Mouse (Mus musculus): Measurements from ENCODE around the gene Sik2. TPM values are rescaled to one million over a fixed set of nuclear protein-coding genes. Genes with fewer than 3 reads are reported as not detected.

The Sik2 gene
- polyA plus RNA-seq, 1 experiment from 2014 or later: 9.8 TPM

- H3K27ac ChIP-seq (replicated peaks): peak overlapping the region; percentile 6; the same call in 1 of the 2 replicates
- H3K36me3 ChIP-seq (replicated peaks): peaks cover 88% of the 10 kb centered on the region
- H3K9ac ChIP-seq: no peak overlapping the region
- ATAC-seq (ENCODE audit: insufficient read depth): no peak
- peaks cover under 1% of the 10 kb centered on the region; the same call in 1 of the 2 replicates for H3K4me1 ChIP-seq (replicated peaks)
- no peaks in the 10 kb centered on the region for H3K9me3 ChIP-seq (replicated peaks)
- no peak overlapping the region for H3K4me2 ChIP-seq
- no peak overlapping the region for H3K4me3 ChIP-seq (replicated peaks)
- WGBS (ENCODE audit: insufficient replicate concordance): 41% methylated on average over 1 of the region's 1 CpGs
- no peaks in the 10 kb centered on the region for H3K27me3 ChIP-seq
These were observed 123.3 kb downstream of the Sik2 start for GRCm38 (mm10) chr9:50885600-50885987.

DNA sequence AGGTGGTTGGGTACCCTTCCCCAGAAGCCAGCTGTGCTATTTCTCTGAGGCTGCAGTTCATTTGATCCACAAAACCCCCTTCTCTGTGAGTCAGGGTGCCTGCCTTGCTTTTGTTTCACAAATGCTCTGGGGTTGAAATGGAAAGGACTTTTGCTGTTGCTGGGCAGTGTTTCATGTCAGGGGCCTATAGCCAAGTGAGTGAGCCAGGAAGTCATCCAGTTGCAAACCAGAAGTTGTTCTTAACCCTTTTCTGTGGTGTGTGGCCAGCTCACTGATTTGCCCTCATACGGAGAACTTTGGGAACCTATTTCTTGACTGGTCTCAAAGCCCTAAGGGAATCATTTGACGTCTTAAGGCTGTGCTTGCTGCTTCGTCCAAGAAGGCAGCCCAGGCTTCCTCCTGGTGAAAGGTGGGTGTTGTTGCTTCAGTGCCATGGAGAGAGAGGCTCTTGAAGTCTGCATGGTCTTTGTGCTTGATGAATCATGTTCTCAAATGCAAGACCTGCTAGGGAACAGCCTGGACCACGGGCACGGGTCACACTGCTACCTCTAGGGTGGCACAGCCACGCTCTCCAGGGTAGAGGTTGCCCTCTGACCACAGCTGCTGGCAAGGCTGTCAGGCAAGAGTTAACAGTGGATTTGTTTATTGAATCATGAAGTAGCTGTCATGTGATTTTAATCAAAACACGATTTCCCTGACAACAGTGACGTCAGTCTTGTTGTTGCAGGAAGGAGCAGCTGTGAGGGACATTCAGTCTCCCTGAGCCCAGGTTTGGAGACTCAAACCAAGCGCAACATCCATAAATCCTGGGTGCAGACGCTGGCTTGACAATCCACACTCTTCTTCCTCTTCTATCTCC lies 123.9 kb downstream of the Sik2 start:
- WGBS (ENCODE audit: insufficient replicate concordance): 74% methylated on average over 10 of the region's 10 CpGs
- no peak for ATAC-seq (ENCODE audit: insufficient read depth)
- H3K4me1 ChIP-seq (replicated peaks): no peaks in the 10 kb centered on the region; the same call in 1 of the 2 replicates
- peak overlapping the region; percentile 6; the same call in 1 of the 2 replicates for H3K27ac ChIP-seq (replicated peaks)
- H3K4me2 ChIP-seq: no peak overlapping the region
- H3K36me3 ChIP-seq (replicated peaks): peaks cover 92% of the 10 kb centered on the region
- no peaks in the 10 kb centered on the region for H3K27me3 ChIP-seq
- no peak overlapping the region for H3K9ac ChIP-seq
- H3K9me3 ChIP-seq (replicated peaks): no peaks in the 10 kb centered on the region
- no peak overlapping the region for H3K4me3 ChIP-seq (replicated peaks)

- no peaks in the 10 kb centered on the region for H3K27me3 ChIP-seq
- H3K4me2 ChIP-seq: no peak overlapping the region
- no peak overlapping the region for H3K9ac ChIP-seq
- WGBS (ENCODE audit: insufficient replicate concordance): 81% methylated on average over 8 of the region's 8 CpGs
- H3K4me3 ChIP-seq (replicated peaks): no peak overlapping the region
- no peak overlapping the region for H3K27ac ChIP-seq (replicated peaks)
- H3K9me3 ChIP-seq (replicated peaks): no peaks in the 10 kb centered on the region
- peaks cover 96% of the 10 kb centered on the region for H3K36me3 ChIP-seq (replicated peaks)
- no peak for ATAC-seq (ENCODE audit: insufficient read depth)
- H3K4me1 ChIP-seq (replicated peaks): no peaks in the 10 kb centered on the region; the same call in 1 of the 2 replicates
These were observed 124.8 kb downstream of the Sik2 start for GRCm38 (mm10) chr9:50884093-50884492.

DNA sequence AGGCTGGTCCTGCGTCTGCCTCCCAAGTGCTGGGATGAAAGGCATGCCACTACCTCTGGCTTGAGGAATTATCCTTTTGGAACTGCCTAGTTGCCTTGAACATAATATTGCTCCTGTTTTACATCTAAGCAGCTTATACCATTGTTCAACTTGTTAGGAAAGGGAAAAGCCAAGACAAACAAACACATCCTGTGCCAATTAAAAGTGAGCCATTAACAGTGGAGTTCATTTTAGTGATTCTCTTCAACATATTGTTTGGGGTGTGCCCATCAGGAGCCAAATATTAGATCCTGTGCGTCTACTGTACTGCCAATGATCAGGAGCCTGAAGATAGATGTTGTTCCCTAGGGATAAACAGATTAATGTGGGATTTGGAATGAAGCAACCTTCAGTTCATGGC lies 126.7 kb downstream of the Sik2 start:
- H3K27ac ChIP-seq (replicated peaks): no peak overlapping the region
- no peak overlapping the region for H3K4me3 ChIP-seq (replicated peaks)
- no peaks in the 10 kb centered on the region for H3K4me1 ChIP-seq (replicated peaks)
- ATAC-seq (ENCODE audit: insufficient read depth): no peak
- no peak overlapping the region for H3K9ac ChIP-seq
- no peak overlapping the region for H3K4me2 ChIP-seq
- WGBS (ENCODE audit: insufficient replicate concordance): 90% methylated on average over 2 of the region's 2 CpGs
- peaks cover 97% of the 10 kb centered on the region for H3K36me3 ChIP-seq (replicated peaks)
- no peaks in the 10 kb centered on the region for H3K27me3 ChIP-seq
- H3K9me3 ChIP-seq (replicated peaks): no peaks in the 10 kb centered on the region

DNA sequence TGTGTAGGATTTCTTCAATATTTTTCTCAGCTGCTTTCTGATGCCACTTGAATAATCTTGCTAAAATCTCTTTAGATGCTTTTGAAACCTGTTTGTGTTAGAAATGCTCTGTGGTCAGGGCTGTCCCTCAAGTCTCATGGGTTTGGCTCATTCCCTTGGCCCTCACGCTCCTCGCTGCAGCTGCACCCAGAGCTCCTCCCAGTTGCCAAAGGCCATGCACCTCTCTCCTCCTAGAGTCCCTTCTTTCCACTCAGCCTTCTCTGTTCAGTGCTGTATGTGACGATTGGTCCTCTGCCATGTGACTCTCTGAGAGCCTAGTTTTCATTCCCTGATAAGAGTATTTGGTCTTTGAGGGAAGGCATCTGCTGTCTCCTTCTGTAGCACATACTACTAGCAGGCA lies 131.4 kb downstream of the Sik2 start:
- no peak overlapping the region for H3K27ac ChIP-seq (replicated peaks)
- H3K4me2 ChIP-seq: no peak overlapping the region

GRCm38 (mm10) chr9:50876287-50876686 lies 132.6 kb downstream of the Sik2 start:
- H3K4me1 ChIP-seq (replicated peaks): no peaks in the 10 kb centered on the region
- no peak overlapping the region for H3K4me2 ChIP-seq
- H3K9ac ChIP-seq: no peak overlapping the region
- 87% methylated on average over 3 of the region's 3 CpGs for WGBS (ENCODE audit: insufficient replicate concordance)
- peaks cover 93% of the 10 kb centered on the region for H3K36me3 ChIP-seq (replicated peaks)
- no peak overlapping the region for H3K27ac ChIP-seq (replicated peaks)
- no peak for ATAC-seq (ENCODE audit: insufficient read depth)
- no peak overlapping the region for H3K4me3 ChIP-seq (replicated peaks)
- no peaks in the 10 kb centered on the region for H3K27me3 ChIP-seq
- no peaks in the 10 kb centered on the region for H3K9me3 ChIP-seq (replicated peaks)

More for the DNA sequence above, 131.4 kb downstream of the Sik2 start:
- ATAC-seq (ENCODE audit: insufficient read depth): no peak
- Histone ChIP-seq H3K36me3 (replicated peaks) (peaks cover 100% of the 10 kb centered on the region), H3K4me3 (replicated peaks) (no peak overlapping the region), H3K27me3 (no peaks in the 10 kb centered on the region), H3K4me1 (replicated peaks) (no peaks in the 10 kb centered on the region), H3K9ac (no peak overlapping the region), H3K9me3 (replicated peaks) (no peaks in the 10 kb centered on the region)
- 73% methylated on average over 3 of the region's 3 CpGs for WGBS (ENCODE audit: insufficient replicate concordance)

GRCm38 (mm10) chr9:50875470-50875869 lies 133.4 kb downstream of the Sik2 start:
- peaks cover 93% of the 10 kb centered on the region for H3K36me3 ChIP-seq (replicated peaks)
- no peaks in the 10 kb centered on the region for H3K9me3 ChIP-seq (replicated peaks)
- H3K4me1 ChIP-seq (replicated peaks): no peaks in the 10 kb centered on the region
- H3K4me2 ChIP-seq: no peak overlapping the region
- no peak for ATAC-seq (ENCODE audit: insufficient read depth)
- WGBS (ENCODE audit: insufficient replicate concordance): 92% methylated on average over 4 of the region's 4 CpGs
- no peak overlapping the region for H3K9ac ChIP-seq
- H3K27me3 ChIP-seq: no peaks in the 10 kb centered on the region
- H3K4me3 ChIP-seq (replicated peaks): no peak overlapping the region
- H3K27ac ChIP-seq (replicated peaks): no peak overlapping the region

- no peak overlapping the region for H3K27ac ChIP-seq (replicated peaks)
- no peak overlapping the region for H3K4me3 ChIP-seq (replicated peaks)
- no peaks in the 10 kb centered on the region for H3K27me3 ChIP-seq
- WGBS (ENCODE audit: insufficient replicate concordance): 87% methylated on average over 6 of the region's 6 CpGs
- peaks cover 91% of the 10 kb centered on the region for H3K36me3 ChIP-seq (replicated peaks)
- H3K9me3 ChIP-seq (replicated peaks): no peaks in the 10 kb centered on the region
- no peak overlapping the region for H3K4me2 ChIP-seq
- no peak for ATAC-seq (ENCODE audit: insufficient read depth)
- H3K4me1 ChIP-seq (replicated peaks): no peaks in the 10 kb centered on the region
- H3K9ac ChIP-seq: no peak overlapping the region
These were observed 134.8 kb downstream of the Sik2 start for GRCm38 (mm10) chr9:50874031-50874430.

- Histone ChIP-seq H3K27me3 (no peaks in the 10 kb centered on the region), H3K4me3 (replicated peaks) (no peak overlapping the region), H3K36me3 (replicated peaks) (peaks cover 91% of the 10 kb centered on the region), H3K9me3 (replicated peaks) (no peaks in the 10 kb centered on the region), H3K27ac (replicated peaks) (no peak overlapping the region), H3K4me1 (replicated peaks) (no peaks in the 10 kb centered on the region), H3K4me2 (no peak overlapping the region), H3K9ac (no peak overlapping the region)
- ATAC-seq (ENCODE audit: insufficient read depth): no peak
- 91% methylated on average over 9 of the region's 9 CpGs for WGBS (ENCODE audit: insufficient replicate concordance)
These were observed 135.7 kb downstream of the Sik2 start for GRCm38 (mm10) chr9:50873210-50873609.

DNA sequence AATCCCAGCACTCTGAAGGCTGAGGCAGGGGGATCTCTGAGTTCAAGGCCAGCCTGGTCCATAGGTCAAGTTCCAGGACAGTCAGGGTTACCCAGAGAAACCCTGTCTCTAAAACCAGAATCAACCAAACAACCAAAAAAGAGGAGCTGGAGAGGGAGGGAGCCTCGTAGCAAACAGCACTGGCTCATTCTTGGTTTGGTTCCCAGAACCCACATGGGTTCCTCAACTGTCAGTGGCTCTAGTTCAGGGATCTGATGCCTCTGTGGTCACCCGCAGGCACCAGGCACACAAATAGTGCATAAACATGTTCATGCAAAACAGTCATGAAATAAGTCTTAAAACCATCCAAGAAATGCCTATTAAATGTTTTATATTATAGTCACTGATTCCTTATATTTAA lies 140.7 kb downstream of the Sik2 start:
- Histone ChIP-seq H3K36me3 (replicated peaks) (peaks cover 91% of the 10 kb centered on the region), H3K4me3 (replicated peaks) (no peak overlapping the region), H3K9ac (no peak overlapping the region), H3K27ac (replicated peaks) (no peak overlapping the region), H3K27me3 (no peaks in the 10 kb centered on the region), H3K9me3 (replicated peaks) (no peaks in the 10 kb centered on the region), H3K4me2 (no peak overlapping the region), H3K4me1 (replicated peaks) (no peaks in the 10 kb centered on the region; the same call in 1 of the 2 replicates)
- no peak for ATAC-seq (ENCODE audit: insufficient read depth)
- 83% methylated on average over 2 of the region's 2 CpGs for WGBS (ENCODE audit: insufficient replicate concordance)

- no peak overlapping the region for H3K27ac ChIP-seq (replicated peaks)
- H3K4me2 ChIP-seq: no peak overlapping the region
- no peak overlapping the region for H3K9ac ChIP-seq
- H3K27me3 ChIP-seq: no peaks in the 10 kb centered on the region
- H3K4me3 ChIP-seq (replicated peaks): no peak overlapping the region
- peaks cover 91% of the 10 kb centered on the region for H3K36me3 ChIP-seq (replicated peaks)
- WGBS (ENCODE audit: insufficient replicate concordance): 94% methylated on average over 6 of the region's 6 CpGs
- H3K4me1 ChIP-seq (replicated peaks): no peaks in the 10 kb centered on the region; the same call in 1 of the 2 replicates
- H3K9me3 ChIP-seq (replicated peaks): no peaks in the 10 kb centered on the region
- no peak for ATAC-seq (ENCODE audit: insufficient read depth)
These were observed 141.9 kb downstream of the Sik2 start for GRCm38 (mm10) chr9:50867015-50867414.
